Mouse (Mus musculus): ENCODE measurements at regions not wholly inside any gene's neighbourhood (a gene's known extent, or its start where the extent isn't known, plus 50 kb on each side); places are given as distances from the start of the nearest gene placed in this dataset.
A peak's percentile ranks its signal among the peaks of the same experiment; 100 is the strongest.
"Not testable (repeated sequence)": the region's sequence is repeated elsewhere in the genome, so short reads cannot be mapped to it uniquely, and the experiment has no call there.

DNA sequence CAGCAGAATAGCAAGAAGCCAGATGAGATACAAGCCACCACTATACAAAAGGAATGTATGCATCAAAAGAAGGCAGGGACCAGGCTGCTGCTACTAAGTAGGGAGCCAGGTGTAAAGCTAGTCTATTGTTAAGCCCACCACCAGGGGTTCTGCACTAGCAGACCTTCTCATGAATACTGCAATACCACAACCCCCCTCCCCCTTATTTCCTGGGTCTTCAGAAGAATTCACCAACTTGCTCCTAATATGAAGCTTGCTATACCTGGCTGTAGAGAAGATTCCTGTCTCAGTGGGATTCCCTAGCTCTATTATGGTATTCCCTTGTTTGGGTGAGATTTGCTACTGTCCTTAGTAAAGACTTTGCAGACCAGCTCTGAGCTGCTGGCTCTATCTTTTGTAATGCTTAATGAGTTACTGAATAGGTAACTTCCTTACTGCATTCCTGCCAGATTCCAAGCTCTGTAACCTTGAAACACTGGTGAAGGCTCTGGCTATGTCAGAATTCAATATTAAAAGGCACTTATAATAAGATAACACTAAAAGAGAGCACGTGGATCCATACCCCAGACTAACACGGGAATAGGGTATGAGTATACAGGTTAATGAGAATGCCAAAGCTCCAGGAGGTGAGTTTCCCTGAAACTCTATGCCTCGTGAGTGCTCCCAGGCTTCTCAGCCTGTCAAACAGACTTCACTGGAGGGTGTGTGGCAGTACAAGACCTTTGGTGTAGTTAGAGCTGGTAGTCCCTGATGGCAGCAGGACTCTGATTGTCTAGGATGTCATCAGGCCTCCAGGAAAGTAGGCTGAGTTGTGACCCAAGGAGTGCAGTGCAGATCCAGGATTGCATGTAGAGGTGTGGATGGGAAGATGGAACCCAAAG lies 455.5 kb downstream of the Plxdc2 start:
- DNase-seq = not testable (repeated sequence)

DNA sequence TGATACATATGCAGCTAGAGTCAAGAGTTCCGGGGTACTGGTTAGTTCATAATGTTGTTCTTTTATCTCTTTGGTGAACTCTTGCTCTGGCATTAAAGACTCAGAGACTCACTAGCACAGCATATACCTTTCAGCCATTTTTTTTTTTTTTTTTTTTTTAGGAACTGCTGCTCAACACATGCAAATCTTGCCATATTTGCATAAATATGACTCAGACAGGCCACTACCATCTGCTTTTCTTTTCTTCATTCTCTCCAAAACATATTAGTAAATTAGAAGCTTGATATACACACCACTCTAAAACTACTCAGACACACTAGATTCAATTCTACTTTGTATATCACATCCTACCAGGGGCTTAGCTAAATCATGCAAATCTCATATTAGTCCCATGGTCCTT lies 464.3 kb downstream of the Plxdc2 start:
- DNase-seq = no peak

DNA sequence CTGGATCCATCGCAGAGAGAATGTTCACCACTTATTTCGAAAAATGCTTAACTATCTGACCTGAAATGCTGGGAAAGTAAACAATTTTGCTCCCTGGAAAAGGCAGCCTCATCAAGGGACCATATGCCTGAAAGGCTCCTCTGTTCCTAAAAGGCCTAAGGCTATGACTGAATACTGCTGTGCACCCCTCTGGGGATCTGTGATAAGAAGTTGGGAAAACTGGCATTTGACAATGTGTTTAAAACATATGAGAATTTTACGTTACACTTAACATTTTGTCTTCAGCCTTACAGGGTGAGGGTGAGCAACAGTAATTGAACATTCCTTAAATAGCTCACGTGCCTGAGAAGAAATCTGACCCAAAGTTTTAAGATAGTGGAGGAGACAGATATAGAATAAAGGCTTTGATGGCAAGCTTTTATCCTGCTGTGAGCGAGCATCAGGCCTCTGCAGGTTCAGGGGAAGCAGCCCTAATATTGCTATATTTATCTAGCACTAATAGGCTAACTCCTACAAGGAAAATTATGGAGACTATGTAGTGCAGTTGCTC lies 468.7 kb downstream of the Plxdc2 start:
- DNase-seq = no peak

DNA sequence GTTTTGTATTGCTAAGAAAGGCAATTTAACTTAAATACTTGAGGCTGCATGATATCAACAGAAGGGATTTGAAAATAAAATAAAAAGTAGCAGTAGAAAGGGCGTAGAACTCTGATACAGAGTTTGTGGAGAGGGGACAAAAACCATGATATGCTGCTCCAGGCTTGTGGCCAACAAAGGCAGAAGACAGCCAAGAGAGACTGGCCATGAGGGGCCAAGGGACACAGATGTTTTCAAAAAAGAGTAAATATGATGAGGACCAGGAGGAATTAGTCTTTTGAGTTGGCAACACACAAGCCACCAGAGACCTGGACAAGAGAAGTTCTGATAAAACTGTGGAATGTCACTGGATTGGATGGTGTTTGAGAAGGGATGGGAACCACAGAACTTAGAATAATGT lies 471.2 kb downstream of the Plxdc2 start:
- DNase-seq = no peak

DNA sequence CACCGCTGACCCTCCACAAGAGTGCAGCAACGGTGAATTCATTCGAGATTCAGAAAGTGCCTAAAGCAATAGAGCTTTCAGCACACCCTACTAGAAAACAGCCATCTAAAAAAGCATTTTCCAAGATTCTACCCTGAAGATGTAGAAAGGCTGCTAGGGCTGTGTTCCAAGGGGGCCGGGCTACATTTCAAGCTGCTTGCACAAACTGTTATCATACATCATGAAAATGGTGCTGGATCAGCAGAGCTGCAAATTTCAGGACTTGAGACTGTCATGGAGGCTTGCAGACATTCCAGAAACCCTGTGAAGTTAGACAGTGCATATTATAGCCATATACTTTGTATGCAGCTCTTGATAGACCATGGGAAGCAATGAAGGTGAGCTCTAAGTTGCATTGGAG lies 479.9 kb downstream of the Plxdc2 start:
- DNase-seq = no peak

DNA sequence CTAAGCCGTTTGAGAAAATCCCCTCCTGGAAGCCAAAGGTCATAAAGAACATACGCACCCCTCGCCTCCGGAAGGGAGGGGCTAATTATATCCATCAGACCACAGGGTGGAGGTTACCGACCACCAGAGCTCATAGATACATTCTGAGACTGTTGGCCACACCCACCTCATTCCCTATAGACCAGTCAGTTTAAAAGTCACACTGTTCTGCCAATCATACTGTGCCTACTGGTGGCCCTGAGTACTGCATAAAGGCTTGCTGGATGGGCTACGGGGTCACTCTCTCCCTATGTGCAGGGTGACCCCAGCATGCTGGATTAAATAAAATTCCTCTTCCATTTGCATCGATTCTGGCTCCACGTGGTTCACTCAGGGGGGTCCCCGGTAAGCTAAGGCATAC lies 482.6 kb downstream of the Plxdc2 start:
- no peak for DNase-seq

DNA sequence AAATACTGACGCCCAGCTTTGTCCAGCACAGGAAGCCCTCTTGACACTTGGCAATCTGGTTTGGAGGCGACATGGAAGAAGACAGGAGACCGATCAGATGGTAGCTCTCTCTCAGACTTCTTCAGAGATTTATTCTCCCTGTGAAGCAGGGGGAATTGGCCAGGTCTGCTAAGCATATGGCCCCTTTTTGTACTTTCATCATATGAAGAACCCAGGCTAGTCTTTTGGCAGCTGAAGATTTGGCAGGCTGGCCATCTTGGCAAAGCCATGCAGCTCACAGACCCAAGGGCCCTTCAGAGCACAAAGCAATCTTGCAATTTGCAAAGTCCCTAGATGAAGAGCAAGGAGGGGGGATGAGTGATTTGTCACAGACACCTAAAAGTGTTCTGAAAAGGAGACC lies 493.8 kb downstream of the Plxdc2 start:
- peak; percentile 44 for DNase-seq

DNA sequence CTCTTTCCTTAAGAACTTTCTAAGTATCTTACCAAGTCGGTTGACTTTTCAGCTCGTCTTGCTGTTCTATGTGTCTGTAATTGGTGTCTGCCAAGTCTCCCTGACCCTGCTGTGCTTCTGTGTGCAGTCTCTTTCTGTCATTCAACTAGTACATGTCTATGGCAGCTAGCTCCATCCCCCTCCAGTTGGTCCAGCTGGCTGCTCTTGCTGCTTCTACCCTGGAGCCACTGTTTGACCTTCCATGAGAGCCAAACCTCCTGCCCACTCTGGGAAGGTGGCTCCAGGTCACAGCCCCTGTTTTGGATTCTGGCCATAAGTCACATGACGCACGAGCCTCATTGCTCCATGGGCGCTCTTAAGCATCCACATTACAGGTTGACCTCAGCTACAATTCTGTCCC lies 504.0 kb downstream of the Plxdc2 start:
- DNase-seq = no peak

DNA sequence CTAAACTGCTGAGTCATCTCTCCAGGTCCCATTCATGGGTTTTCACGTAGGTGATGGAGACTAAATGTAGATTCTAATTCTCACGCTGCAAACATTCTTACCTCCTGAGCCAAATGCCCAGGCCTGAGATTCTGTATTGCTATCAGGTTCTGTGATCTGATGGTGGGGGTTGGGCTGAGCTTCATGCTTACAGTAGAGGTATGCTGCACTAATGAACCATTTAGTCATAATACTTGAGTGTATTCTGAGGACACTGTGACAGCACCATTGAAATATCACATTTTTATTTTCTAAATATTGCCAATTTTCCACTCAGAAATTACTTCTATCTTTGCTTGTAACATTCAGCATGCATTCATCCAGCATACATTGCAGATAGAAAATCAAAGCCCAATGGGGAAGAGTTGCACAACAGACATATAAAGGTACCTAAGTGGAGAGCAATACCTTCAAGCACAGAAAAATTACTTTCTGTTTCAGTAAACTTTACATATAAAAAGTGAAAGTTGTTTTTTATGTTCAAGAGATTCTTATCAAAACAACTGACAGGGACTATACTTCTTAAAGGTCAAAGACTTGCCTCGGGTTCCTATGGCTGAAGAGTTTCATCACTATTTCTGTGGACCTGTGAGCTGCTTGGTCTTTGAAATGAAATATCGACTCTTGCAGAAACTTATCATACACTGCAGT lies 510.2 kb downstream of the Plxdc2 start:
- no peak for DNase-seq

DNA sequence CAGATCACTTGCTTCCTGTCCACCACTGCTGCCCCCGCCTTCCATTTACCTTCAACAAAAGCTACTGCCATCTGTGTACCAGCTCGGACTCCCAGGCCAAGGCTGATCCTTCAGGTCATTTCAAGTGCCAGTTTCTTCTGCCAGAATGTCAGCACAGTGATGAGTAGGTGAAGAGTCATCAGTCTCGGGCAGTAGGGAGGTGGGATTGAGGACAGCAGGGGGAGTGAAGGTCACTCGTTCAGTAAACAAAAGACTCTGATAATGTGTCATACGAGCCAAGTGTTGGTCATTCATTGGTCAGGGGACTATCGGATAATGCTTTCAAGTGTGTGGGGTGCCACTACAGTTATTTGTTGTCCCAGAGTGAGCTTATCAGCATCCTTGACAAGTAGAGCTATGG lies 536.3 kb downstream of the Plxdc2 start:
- DNase-seq = not testable (repeated sequence)

DNA sequence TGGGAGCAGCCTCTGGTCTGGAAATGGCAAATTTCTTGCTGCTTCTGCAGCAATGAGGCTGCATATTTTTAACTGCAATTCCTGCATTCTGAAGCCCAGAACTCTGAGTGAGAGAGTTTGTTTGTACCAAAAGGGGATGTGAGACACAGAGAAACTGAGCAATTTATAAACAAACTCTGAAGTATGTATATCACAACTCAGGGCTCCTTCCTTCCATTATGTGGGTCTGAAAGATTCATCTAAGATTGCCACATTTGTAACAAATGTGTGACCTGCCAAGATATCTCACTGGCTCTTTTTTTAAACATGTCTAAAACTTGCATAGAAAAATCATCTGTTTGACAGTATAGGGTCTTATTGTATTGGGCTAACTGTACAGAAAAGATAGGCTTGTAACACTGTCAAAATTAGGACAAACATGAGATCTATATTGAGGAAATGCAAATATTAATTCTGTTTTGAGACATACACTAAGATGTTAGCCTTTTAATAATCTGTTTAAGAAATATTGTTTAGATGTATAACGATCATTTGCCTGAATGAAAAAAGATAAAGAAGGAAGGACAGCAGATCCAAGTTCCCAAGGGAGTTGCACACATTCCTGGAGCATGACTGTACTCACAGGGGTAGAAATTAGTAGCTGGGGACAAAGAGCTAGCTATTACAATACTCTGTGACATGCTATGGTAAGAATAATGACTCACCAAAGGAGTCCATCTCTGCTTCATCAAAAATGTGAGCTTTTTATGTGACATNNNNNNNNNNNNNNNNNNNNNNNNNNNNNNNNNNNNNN lies 553.3 kb downstream of the Plxdc2 start:
- DNase-seq = no peak

DNA sequence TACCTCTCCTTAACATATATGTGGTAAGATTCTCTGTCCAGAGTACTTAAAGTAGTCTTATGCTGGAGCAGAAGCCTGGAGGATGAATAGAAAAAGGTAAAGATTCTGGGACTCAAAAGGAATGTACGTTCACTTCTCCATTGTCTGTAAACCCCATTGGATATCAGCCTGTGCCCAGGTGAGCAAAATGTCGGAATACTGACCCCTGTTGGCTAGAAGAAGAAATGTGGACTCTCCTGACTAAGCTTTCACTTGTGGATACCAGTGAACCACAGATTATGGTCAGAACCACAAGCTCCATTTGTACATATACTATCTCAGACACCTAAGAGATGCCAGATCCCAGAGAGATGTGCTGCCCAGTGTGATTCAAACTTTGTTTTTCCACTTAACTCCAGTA lies 558.5 kb downstream of the Plxdc2 start:
- peak; percentile 3 for DNase-seq

DNA sequence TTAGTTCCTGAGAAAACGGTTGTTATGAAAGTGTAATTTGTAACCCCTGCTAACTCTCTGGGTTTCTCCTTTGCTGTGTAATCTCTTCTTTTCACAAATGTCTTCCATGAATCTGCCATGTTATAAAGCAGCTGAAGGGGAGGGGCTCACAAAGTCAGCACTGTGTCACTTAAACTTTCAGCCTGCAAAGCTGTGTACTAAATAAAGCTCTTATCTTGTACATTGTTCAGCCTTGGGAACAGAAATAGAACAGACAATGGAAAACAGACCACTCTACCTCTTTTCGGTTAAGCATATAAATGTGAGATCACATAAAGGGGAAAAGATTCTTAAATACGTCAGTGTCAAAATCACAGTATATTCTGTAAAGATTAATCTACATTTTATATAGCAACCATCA lies 573.9 kb downstream of the Plxdc2 start:
- DNase-seq = no peak

DNA sequence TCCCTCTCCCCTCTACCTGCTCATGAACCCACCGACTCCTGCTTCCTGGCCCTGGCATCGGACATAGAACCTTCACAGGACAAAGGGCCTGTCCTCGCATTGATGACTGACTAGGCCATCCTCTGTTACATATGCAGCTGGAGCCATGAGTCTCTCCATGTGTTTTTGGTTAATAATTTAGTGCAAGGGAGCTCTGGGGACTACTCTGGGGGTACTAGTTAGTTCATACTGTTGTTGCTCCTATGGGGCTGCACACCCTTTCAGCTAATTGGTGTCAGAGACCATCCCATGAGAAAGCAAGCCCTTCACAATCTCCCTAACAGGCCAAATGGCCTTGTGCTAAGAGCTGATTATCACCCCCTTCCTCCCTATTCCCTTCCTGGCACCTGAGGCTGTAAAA lies 603.3 kb downstream of the Plxdc2 start:
- no peak for DNase-seq

DNA sequence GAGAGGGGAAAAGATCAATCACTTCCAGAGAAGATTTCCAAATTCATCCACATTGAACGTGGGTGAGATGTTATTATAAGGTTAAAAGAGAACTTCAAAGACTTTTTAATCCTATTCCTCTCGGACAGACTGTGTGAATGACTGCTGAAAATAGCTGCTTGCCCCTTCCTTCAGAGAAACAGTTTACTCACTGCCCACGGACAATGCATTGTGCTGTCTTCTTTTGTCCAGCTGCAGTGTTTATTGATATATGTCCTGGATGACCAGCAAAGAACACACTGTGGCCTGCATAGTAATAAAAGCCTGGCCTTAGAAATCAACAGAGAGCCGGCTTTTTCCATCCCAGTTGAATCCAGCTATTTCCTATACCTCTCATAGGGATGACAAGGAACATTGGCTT lies 621.3 kb downstream of the Plxdc2 start:
- DNase-seq = no peak

DNA sequence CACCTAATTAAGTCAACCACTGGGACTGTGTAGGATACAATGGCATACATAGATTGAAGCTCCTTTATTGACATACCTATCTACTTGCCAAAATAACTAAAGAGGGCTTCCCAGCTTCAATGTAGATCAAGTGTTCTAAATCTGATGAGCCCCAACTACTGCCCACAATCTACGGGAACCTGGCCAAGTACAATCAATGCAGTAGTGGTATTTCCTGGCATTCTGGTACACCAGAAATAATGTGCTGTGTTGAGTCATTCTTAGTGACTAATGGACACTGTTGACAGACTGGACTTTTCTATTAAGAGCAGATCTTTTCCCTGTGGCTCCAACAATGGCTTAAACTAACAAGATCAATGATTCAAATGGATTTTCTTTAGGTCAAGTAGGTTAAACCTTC lies 626.7 kb downstream of the Plxdc2 start:
- DNase-seq = no peak

DNA sequence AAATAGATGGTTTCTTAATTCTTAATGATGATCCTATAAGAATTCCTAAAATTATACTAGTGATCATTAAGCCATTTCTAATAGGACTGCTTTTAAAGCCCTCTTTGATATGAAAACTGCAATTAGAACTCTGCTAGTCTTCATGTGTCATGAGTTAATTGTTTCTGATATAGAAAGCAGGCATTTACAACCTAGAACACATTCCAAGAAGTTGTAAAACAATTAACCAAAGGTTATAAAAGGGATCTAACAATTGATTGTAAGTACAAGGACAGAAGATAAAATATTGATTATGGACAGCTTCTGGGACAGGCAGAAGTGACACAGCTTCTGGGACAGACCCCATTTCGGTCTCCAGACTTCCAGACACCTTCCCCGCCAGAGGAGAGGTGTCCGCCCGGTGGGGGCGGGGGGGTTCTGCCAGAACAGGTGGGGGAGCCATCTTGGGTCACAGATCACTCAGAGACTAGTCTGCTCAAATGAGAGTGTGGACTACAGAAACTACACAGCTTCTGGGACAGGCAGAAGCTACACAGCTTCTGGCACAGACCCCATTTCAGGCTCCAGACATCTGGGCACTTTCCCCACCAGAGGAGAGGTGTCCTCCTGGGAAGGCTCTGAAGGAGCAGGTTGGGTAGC lies 627.6 kb downstream of the Plxdc2 start:
- no peak for DNase-seq

Data from cerebellum, adult 8-10 months (tissue).